Comparison of ENCODE assay signal across 10 mouse cellular contexts in the genomic region with DNA sequence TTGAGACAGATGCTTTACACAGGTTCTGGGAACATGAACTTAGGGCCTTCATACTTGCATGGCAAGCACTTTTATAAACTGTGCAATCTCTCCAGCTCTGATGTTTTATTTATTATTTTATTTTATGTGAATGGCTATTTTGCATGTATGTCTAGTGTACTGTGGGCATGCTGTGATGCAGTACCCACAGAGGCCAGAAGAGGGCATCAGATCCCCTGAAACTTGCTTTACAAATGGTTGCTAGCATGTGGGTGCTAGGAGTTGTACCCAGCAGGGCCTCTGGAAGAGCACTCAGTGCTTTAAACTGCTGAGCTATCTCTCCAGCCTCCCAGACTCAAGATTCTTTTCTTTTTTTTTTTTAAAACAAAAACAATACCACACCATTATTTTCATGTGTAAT. TPM values are rescaled to one million over a fixed set of nuclear protein-coding genes. Genes with fewer than 3 reads are reported as not detected.
DNase-seq lines count a peak whose midpoint lies in the region; ATAC-seq lines count a peak whose summit lies in the region.
"Had no signal": no experiment of that assay in that cellular context is flagged by ENCODE, and none has a peak within 500 bp of the region (broad histone marks: within the 10 kb centered on the region; RNA-seq: fewer than 3 reads in every experiment).

No protein-coding gene starts in this region.

- peak; percentile 16 for DNase-seq in kidney, adult 11 months
- DNase-seq in B cell, adult 2 months: peak; percentile 78 to 79
- DNase-seq in NIH3T3 (ENCODE audit: low read depth): peak; percentile 59
- peak; percentile 28 for DNase-seq in cerebellum, adult 8-10 months
- DNase-seq in mesoderm, embryonic 11.5 days (ENCODE audit: low read depth, low spot score): peak; percentile 20
- peak; percentile 56 for DNase-seq in thymus, postnatal 14 days

- no peak overlapping the region for H3K4me3 ChIP-seq in kidney, embryonic 15.5 days (replicated peaks)
- H3K4me3 ChIP-seq: erythroblast, embryonic 14.5 days; limb, embryonic 13.5 days had no signal

- ATAC-seq in kidney, embryonic 15.5 days (replicated peaks; ENCODE audit: low FRiP score): no peak
- ATAC-seq in inflammation-experienced regulatory T-cells, adult 6 months: peak; percentile 52

- H3K27me3 ChIP-seq in kidney, embryonic 15.5 days: no peaks in the 10 kb centered on the region
- H3K27me3 ChIP-seq: limb, embryonic 13.5 days had no signal

- H3K27ac ChIP-seq in kidney, embryonic 15.5 days: no peak overlapping the region
- H3K27ac ChIP-seq: limb, embryonic 13.5 days had no signal

- no peaks in the 10 kb centered on the region for H3K9me3 ChIP-seq in kidney, embryonic 15.5 days (replicated peaks)
- H3K9me3 ChIP-seq: limb, embryonic 13.5 days had no signal

- H3K4me1 ChIP-seq in kidney, embryonic 15.5 days: no peaks in the 10 kb centered on the region
- H3K4me1 ChIP-seq: limb, embryonic 13.5 days had no signal

- no peak overlapping the region for H3K4me2 ChIP-seq in kidney, embryonic 15.5 days
- H3K4me2 ChIP-seq: limb, embryonic 13.5 days had no signal

- H3K36me3 ChIP-seq in kidney, embryonic 15.5 days: no peaks in the 10 kb centered on the region
- H3K36me3 ChIP-seq: limb, embryonic 13.5 days had no signal

- H3K9ac ChIP-seq in kidney, embryonic 15.5 days: no peak overlapping the region
- H3K9ac ChIP-seq: limb, embryonic 13.5 days had no signal

RNA-seq across cellular contexts. Expression of a gene that starts 38.8 kb away (rescaled TPM):
- polyA plus RNA-seq in kidney, embryonic 15.5 days (2015; fragmentation: Nextera tagmentation; extraction: Ambion mirVana): 64.1 and 70.4 TPM in 2 replicates
- polyA plus RNA-seq in inflammation-experienced regulatory T-cells, adult 6 months (2017; shearing (Covaris generic)): 10 to 100 TPM; 16.2 to 35.5 (median 20.8) TPM

Comparison
In these comparisons a context has a peak if more than half of its experiments do, and no peak if none do; other contexts are left out.
1. DNase-seq: peak in every context shown above with its lines; median percentile 78 in B cell, adult 2 months; 59 in NIH3T3; 56 in thymus, postnatal 14 days; 28 in cerebellum, adult 8-10 months; 20 in mesoderm, embryonic 11.5 days; 16 in kidney, adult 11 months.